Mouse (Mus musculus) C2C12 (cell line): ENCODE data around the gene Frmd5. TPM values are rescaled to one million over a fixed set of nuclear protein-coding genes. Genes with fewer than 3 reads are reported as not detected.

Experiments
- H3K27me3 ChIP-seq: one replicate; pipeline ENCODE4 v1.6.1; 2011; ENCODE audit not compliant: control insufficient read depth, insufficient read depth, insufficient read length
- H3K36me3 ChIP-seq: one replicate; pipeline ENCODE4 v1.6.1; 2011; ENCODE audit not compliant: control insufficient read depth, insufficient read depth
- H3K4me3 ChIP-seq: one replicate; pipeline ENCODE4 v1.5.1; 2011; ENCODE audit warnings: mild to moderate bottlenecking, control low read depth; ENCODE audit not compliant: poor library complexity, insufficient read depth, severe bottlenecking
- H3K79me2 ChIP-seq: one replicate; pipeline ENCODE4 v1.6.1; 2011; ENCODE audit not compliant: control insufficient read depth, insufficient read depth
- H3K79me3 ChIP-seq: one replicate; pipeline ENCODE4 v1.6.1; 2011; ENCODE audit warnings: low read depth, control low read depth
- H3ac ChIP-seq: one replicate; pipeline ENCODE3; 2011; ENCODE audit warnings: low read depth; ENCODE audit not compliant: control insufficient read depth, insufficient read length
- CEBPB ChIP-seq: IDR thresholded peaks from one replicate; pipeline ENCODE4 v1.6.1; 2011; ENCODE audit warnings: low read depth, mild to moderate bottlenecking, control low read depth, moderate library complexity
- CTCF ChIP-seq: IDR thresholded peaks from one replicate; pipeline ENCODE4 v1.5.1; 2011; ENCODE audit not compliant: control insufficient read depth, insufficient read depth, insufficient read length
- FOSL1 ChIP-seq: IDR thresholded peaks from one replicate; pipeline ENCODE4 v1.8.0; 2011; ENCODE audit warnings: mild to moderate bottlenecking, low read length; ENCODE audit not compliant: poor library complexity, insufficient read depth, severe bottlenecking
- MAX ChIP-seq: IDR thresholded peaks from one replicate; pipeline ENCODE4 v1.6.1; 2011; ENCODE audit warnings: mild to moderate bottlenecking, control low read depth
- MYOD1 ChIP-seq: IDR thresholded peaks from one replicate; pipeline ENCODE4 v1.6.1; 2011; ENCODE audit warnings: low read depth; ENCODE audit not compliant: control insufficient read depth, insufficient read length
- MYOG ChIP-seq: IDR thresholded peaks from one replicate; pipeline ENCODE4 v1.6.1; 2011; ENCODE audit not compliant: control insufficient read depth, insufficient read length; ENCODE audit errors: extremely low read depth
- USF1 ChIP-seq: IDR thresholded peaks from one replicate; pipeline ENCODE4 v1.6.1; 2011; ENCODE audit warnings: low read depth, mild to moderate bottlenecking, control low read depth, moderate library complexity
- polyA plus RNA-seq: library from polyadenylated mRNA; unstranded; fragments of >200 nt; fragmentation: generic; extraction: Trizol; gene quantifications from one replicate; pipeline ENCODE4 v1.2.1, GENCODE M21; 2012; ENCODE audit warnings: missing spikeins

Frmd5 gene
- polyA plus RNA-seq, 1 experiment: 0.51 TPM

GRCm38 (mm10) chr2:121760646-121761045 is 46.2 kb downstream of the Frmd5 start:
- Histone ChIP-seq H3K79me2 (no peaks in the 10 kb centered on the region), H3K27me3 (no peaks in the 10 kb centered on the region), H3K36me3 (no peaks in the 10 kb centered on the region), H3ac (no peak overlapping the region), H3K79me3 (no peaks in the 10 kb centered on the region), H3K4me3 (no peak overlapping the region)
- no peak for TF ChIP-seq FOSL1
- no peak for TF ChIP-seq USF1
- TF ChIP-seq MYOD1: no peak
- TF ChIP-seq MYOG: no peak
- no peak for TF ChIP-seq MAX
- TF ChIP-seq CEBPB: no peak

GRCm38 (mm10) chr2:121758258-121758657 is 48.6 kb downstream of the Frmd5 start:
- H3ac ChIP-seq: no peak overlapping the region
- TF ChIP-seq MYOD1: no peak
- no peak for TF ChIP-seq MAX
- no peak for TF ChIP-seq USF1
- no peak for TF ChIP-seq CEBPB
- TF ChIP-seq CTCF: no peak
- TF ChIP-seq FOSL1: no peak
- no peak for TF ChIP-seq MYOG
- H3K36me3 ChIP-seq: no peaks in the 10 kb centered on the region
- no peak overlapping the region for H3K4me3 ChIP-seq
- H3K79me2 ChIP-seq: no peaks in the 10 kb centered on the region
- no peaks in the 10 kb centered on the region for H3K27me3 ChIP-seq
- no peaks in the 10 kb centered on the region for H3K79me3 ChIP-seq

DNA sequence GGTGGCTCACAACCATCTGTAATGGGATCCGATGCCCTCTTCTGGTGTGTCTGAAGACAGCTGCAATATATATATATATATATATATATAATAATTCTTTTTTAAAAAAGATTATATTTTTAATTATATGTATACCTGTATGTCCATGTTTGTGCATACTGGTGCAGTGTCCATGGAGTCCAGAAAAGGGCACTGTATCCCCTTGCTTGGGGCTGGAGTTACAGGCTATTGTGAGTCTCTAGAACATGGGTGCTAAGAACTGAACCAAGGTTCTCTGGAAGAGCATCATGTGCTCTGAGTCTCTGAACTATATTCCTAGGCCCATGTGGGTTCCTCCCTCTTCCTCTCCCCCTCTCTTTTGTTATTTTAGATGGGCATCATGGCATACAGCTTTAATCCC is 50.6 kb downstream of the Frmd5 start:
- H3ac ChIP-seq: no peak overlapping the region
- no peaks in the 10 kb centered on the region for H3K79me2 ChIP-seq
- H3K79me3 ChIP-seq: no peaks in the 10 kb centered on the region
- no peaks in the 10 kb centered on the region for H3K36me3 ChIP-seq
- no peak overlapping the region for H3K4me3 ChIP-seq
- H3K27me3 ChIP-seq: no peaks in the 10 kb centered on the region
- TF ChIP-seq FOSL1 (no peak), MAX (no peak), MYOG (no peak), CTCF (no peak), MYOD1 (no peak), USF1 (no peak), CEBPB (no peak)

DNA sequence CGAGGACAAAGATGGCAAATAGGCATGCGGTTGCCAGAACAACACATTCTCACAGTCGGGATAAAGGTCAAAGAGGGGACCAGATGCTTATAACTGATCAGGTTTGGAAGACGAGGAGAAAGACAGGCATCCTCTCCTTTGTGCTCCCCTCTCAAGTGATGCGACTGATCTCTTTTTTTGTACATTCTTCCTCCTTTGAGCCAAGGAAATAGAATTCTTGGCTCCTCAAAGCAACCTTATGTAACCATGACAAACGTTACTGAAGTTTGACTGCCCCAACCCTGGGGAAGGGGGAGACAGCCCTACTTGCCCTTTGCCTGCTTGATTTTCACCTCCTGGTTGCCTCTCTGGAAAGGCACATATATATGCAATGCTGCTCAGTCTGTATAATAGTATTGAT is 51.8 kb downstream of the Frmd5 start:
- no peaks in the 10 kb centered on the region for H3K79me2 ChIP-seq
- no peak overlapping the region for H3ac ChIP-seq
- H3K27me3 ChIP-seq: no peaks in the 10 kb centered on the region
- H3K79me3 ChIP-seq: no peaks in the 10 kb centered on the region
- H3K36me3 ChIP-seq: no peaks in the 10 kb centered on the region
- TF ChIP-seq MAX: no peak
- TF ChIP-seq MYOD1: no peak
- no peak for TF ChIP-seq FOSL1
- no peak for TF ChIP-seq USF1
- no peak for TF ChIP-seq CEBPB
- no peak for TF ChIP-seq MYOG
- TF ChIP-seq CTCF: no peak
- no peak overlapping the region for H3K4me3 ChIP-seq

DNA sequence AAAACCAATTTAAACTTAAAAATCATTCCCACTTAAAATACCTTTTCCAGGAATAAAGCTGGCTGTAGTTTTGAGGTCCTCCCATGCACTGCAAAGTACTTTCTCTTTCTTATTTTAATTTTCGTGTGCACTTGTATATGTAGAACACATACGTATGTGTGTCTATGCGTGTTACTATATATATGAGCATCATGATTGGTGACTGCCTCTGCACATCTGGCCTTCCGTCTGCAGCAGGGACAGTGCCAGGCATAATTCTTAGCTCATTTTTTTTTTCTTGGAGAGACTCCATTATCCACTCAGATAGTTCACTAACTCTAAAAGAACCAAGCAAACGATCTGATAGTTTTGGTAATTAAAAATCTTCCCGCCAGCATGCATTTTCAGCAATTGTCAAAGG is 56.8 kb downstream of the Frmd5 start:
- TF ChIP-seq MYOD1: no peak
- no peak for TF ChIP-seq FOSL1
- no peak for TF ChIP-seq USF1
- no peak for TF ChIP-seq CEBPB
- TF ChIP-seq CTCF: no peak
- TF ChIP-seq MAX: no peak
- TF ChIP-seq MYOG: no peak
- no peaks in the 10 kb centered on the region for H3K79me3 ChIP-seq
- no peak overlapping the region for H3ac ChIP-seq
- H3K36me3 ChIP-seq: no peaks in the 10 kb centered on the region
- no peaks in the 10 kb centered on the region for H3K27me3 ChIP-seq
- no peaks in the 10 kb centered on the region for H3K79me2 ChIP-seq
- H3K4me3 ChIP-seq: no peak overlapping the region

GRCm38 (mm10) chr2:121741151-121741550 is 65.7 kb downstream of the Frmd5 start:
- TF ChIP-seq FOSL1 (no peak), MYOD1 (no peak), MYOG (no peak), CEBPB (no peak), CTCF (no peak)
- no peaks in the 10 kb centered on the region for H3K36me3 ChIP-seq

More at GRCm38 (mm10) chr2:121741151-121741550, 65.7 kb downstream of the Frmd5 start:
- Histone ChIP-seq H3ac (no peak overlapping the region), H3K27me3 (no peaks in the 10 kb centered on the region), H3K4me3 (no peak overlapping the region), H3K79me3 (no peaks in the 10 kb centered on the region), H3K79me2 (no peaks in the 10 kb centered on the region)
